Mouse (Mus musculus) kidney, adult 2 months (tissue): Measurements from ENCODE around the gene Vwf.

Source experiments
- CTCF ChIP-seq: fragments of 200-500 bp; conservative IDR thresholded peaks from 2 replicates; pipeline ENCODE4 v1.5.1; 2011; ENCODE audit warnings: low read depth, mild to moderate bottlenecking, control low read depth, low read length, moderate library complexity, mixed read lengths; ENCODE audit not compliant: insufficient read depth, insufficient read length
- POLR2A ChIP-seq: fragments of 200-500 bp; IDR thresholded peaks from one replicate; pipeline ENCODE4 v1.6.1; 2011; ENCODE audit warnings: low read depth, low read length, control low read depth

- TF ChIP-seq POLR2A = no peak
- TF ChIP-seq CTCF = no peak
Measured at GRCm38 (mm10) chr6:125550172-125550571, 3.6 kb downstream of the Vwf start.
